Mouse (Mus musculus) stomach, embryonic 14.5 days (tissue): ENCODE data around the gene Tll2. TPM values are rescaled to one million over a fixed set of nuclear protein-coding genes. Genes with fewer than 3 reads are reported as not detected.

ENCODE experiments used
- ATAC-seq: fragments of 200-750 bp; cut with Nextera tagmentation; 2 replicates; pipeline ENCODE4 v1.8.0; 2017; ENCODE audit warnings: low read depth, moderate TSS enrichment; ENCODE audit not compliant: insufficient number of reproducible peaks, insufficient read depth, low FRiP score
- H3K27ac ChIP-seq: fragments of 300-500 bp; sonication (generic); 2 replicates; pipeline ENCODE4 v1.5.1; 2014; ENCODE audit warnings: mild to moderate bottlenecking, low read length, moderate library complexity, mixed read lengths
- H3K27me3 ChIP-seq: fragments of 300-500 bp; sonication (generic); 2 replicates; pipeline ENCODE4 v1.6.1; 2014; ENCODE audit warnings: low read length, control low read depth, mixed read lengths; ENCODE audit not compliant: control insufficient read depth, insufficient read depth
- H3K36me3 ChIP-seq: fragments of 300-500 bp; sonication (generic); 2 replicates; pipeline ENCODE4 v1.6.1; 2014; ENCODE audit warnings: mild to moderate bottlenecking, control low read depth, low read length, moderate library complexity, mixed read lengths; ENCODE audit not compliant: control insufficient read depth, insufficient read depth
- H3K4me1 ChIP-seq: fragments of 300-500 bp; sonication (generic); 2 replicates; pipeline ENCODE4 v1.6.1; 2014; ENCODE audit warnings: low read length, control low read depth, mixed read lengths; ENCODE audit not compliant: control insufficient read depth, insufficient read depth
- H3K4me2 ChIP-seq: fragments of 300-500 bp; sonication (generic); replicated peaks from 2 replicates; pipeline ENCODE4 v1.6.1; 2014; ENCODE audit warnings: low read depth, low read length, control low read depth
- H3K4me3 ChIP-seq: fragments of 300-500 bp; sonication (generic); 2 replicates; pipeline ENCODE4 v1.5.1; 2014; ENCODE audit warnings: low read depth, low read length, control low read depth
- H3K9ac ChIP-seq: fragments of 300-500 bp; sonication (generic); replicated peaks from 2 replicates; pipeline ENCODE4 v1.6.1; 2014; ENCODE audit warnings: low read depth, mild to moderate bottlenecking, control low read depth, low read length, moderate library complexity, mixed read lengths
- H3K9me3 ChIP-seq: fragments of 300-500 bp; sonication (generic); 2 replicates; pipeline ENCODE4 v1.6.1; 2016; ENCODE audit warnings: low read depth, low read length, control low read depth; ENCODE audit not compliant: control insufficient read depth
- WGBS: fragments of 180-500 bp; shearing (Covaris S2); extraction: QIAGEN DNeasy Blood & Tissue Kit; methylation state at CpG from one replicate; pipeline ENCODE4 v1.1.7; 2014; 5-methylcytosine and 5-hydroxymethylcytosine counted together
- polyA plus RNA-seq: library from polyadenylated mRNA; unstranded; fragments of >200 nt; fragmentation: Nextera tagmentation; extraction: Ambion mirVana; gene quantifications from 2 replicates; pipeline ENCODE4 v1.2.1, GENCODE M21; 2014

The Tll2 gene
- polyA plus RNA-seq, 1 experiment from 2014 or later = 0.25 TPM

GRCm38 (mm10) chr19:41176881-41177280, 29.8 kb downstream of the Tll2 start:
- WGBS = 64% methylated on average over 2 of the region's 2 CpGs
- no peaks in the 10 kb centered on the region for H3K4me1 ChIP-seq
- H3K9ac ChIP-seq = no peak overlapping the region
- no peak overlapping the region for H3K4me2 ChIP-seq
- no peak overlapping the region for H3K4me3 ChIP-seq
- no peaks in the 10 kb centered on the region for H3K9me3 ChIP-seq
- no peaks in the 10 kb centered on the region for H3K27me3 ChIP-seq
- no peaks in the 10 kb centered on the region for H3K36me3 ChIP-seq
- H3K27ac ChIP-seq = no peak overlapping the region
- no peak for ATAC-seq

GRCm38 (mm10) chr19:41165914-41166235, 40.8 kb downstream of the Tll2 start:
- H3K9me3 ChIP-seq = no peaks in the 10 kb centered on the region
- H3K4me2 ChIP-seq = no peak overlapping the region
- no peak overlapping the region for H3K4me3 ChIP-seq
- no peaks in the 10 kb centered on the region for H3K36me3 ChIP-seq
- WGBS = 74% methylated on average over 5 of the region's 5 CpGs
- ATAC-seq = no peak
- no peaks in the 10 kb centered on the region for H3K4me1 ChIP-seq
- H3K27me3 ChIP-seq = no peaks in the 10 kb centered on the region
- no peak overlapping the region for H3K9ac ChIP-seq
- H3K27ac ChIP-seq = no peak overlapping the region

- Histone ChIP-seq H3K27me3 (no peaks in the 10 kb centered on the region), H3K4me1 (no peaks in the 10 kb centered on the region), H3K9me3 (no peaks in the 10 kb centered on the region), H3K4me3 (no peak overlapping the region), H3K36me3 (no peaks in the 10 kb centered on the region), H3K9ac (no peak overlapping the region), H3K27ac (no peak overlapping the region), H3K4me2 (no peak overlapping the region)
- ATAC-seq = no peak
- 77% methylated on average over 14 of the region's 14 CpGs for WGBS
These were observed 41.3 kb downstream of the Tll2 start for GRCm38 (mm10) chr19:41165144-41165913.

- H3K27me3 ChIP-seq = no peaks in the 10 kb centered on the region
- WGBS = 76% methylated on average over 10 of the region's 10 CpGs
- H3K9me3 ChIP-seq = no peaks in the 10 kb centered on the region
- H3K9ac ChIP-seq = no peak overlapping the region
- no peak overlapping the region for H3K27ac ChIP-seq
- no peak overlapping the region for H3K4me3 ChIP-seq
- ATAC-seq = no peak
- no peak overlapping the region for H3K4me2 ChIP-seq
- no peaks in the 10 kb centered on the region for H3K4me1 ChIP-seq
- no peaks in the 10 kb centered on the region for H3K36me3 ChIP-seq
These were observed 42.1 kb downstream of the Tll2 start for GRCm38 (mm10) chr19:41164447-41165095.

GRCm38 (mm10) chr19:41160388-41160787, 46.2 kb downstream of the Tll2 start:
- H3K4me1 ChIP-seq = no peaks in the 10 kb centered on the region
- no peak overlapping the region for H3K4me3 ChIP-seq
- 0 out of 2 replicates have a peak, but pooled peaks have one; percentile 49 for ATAC-seq
- no peak overlapping the region for H3K27ac ChIP-seq
- H3K27me3 ChIP-seq = no peaks in the 10 kb centered on the region
- H3K4me2 ChIP-seq = no peak overlapping the region
- H3K9me3 ChIP-seq = no peaks in the 10 kb centered on the region
- 46% methylated on average over 14 of the region's 14 CpGs for WGBS
- H3K9ac ChIP-seq = no peak overlapping the region
- H3K36me3 ChIP-seq = no peaks in the 10 kb centered on the region

GRCm38 (mm10) chr19:41154681-41155080, 52.0 kb downstream of the Tll2 start:
- WGBS = 55% methylated on average over 7 of the region's 7 CpGs
- Histone ChIP-seq H3K4me1 (no peaks in the 10 kb centered on the region; the same call in 1 of the 2 replicates), H3K4me3 (no peak overlapping the region), H3K27ac (no peak overlapping the region), H3K27me3 (no peaks in the 10 kb centered on the region), H3K9ac (no peak overlapping the region), H3K9me3 (no peaks in the 10 kb centered on the region), H3K4me2 (no peak overlapping the region), H3K36me3 (no peaks in the 10 kb centered on the region)
- no peak for ATAC-seq

- no peak; the same call in 1 of the 2 replicates for ATAC-seq
- H3K4me2 ChIP-seq = no peak overlapping the region
- H3K4me3 ChIP-seq = no peak overlapping the region
- no peak overlapping the region for H3K27ac ChIP-seq
- no peaks in the 10 kb centered on the region for H3K27me3 ChIP-seq
- no peaks in the 10 kb centered on the region; the same call in 1 of the 2 replicates for H3K4me1 ChIP-seq
- no peaks in the 10 kb centered on the region for H3K9me3 ChIP-seq
- no peak overlapping the region for H3K9ac ChIP-seq
- H3K36me3 ChIP-seq = no peaks in the 10 kb centered on the region
- WGBS = 63% methylated on average over 4 of the region's 4 CpGs
These were observed 54.2 kb downstream of the Tll2 start for GRCm38 (mm10) chr19:41152462-41152861.

GRCm38 (mm10) chr19:41152016-41152370, 54.6 kb downstream of the Tll2 start:
- ATAC-seq = no peak
- no peak overlapping the region for H3K27ac ChIP-seq
- 83% methylated on average over 3 of the region's 3 CpGs for WGBS

More at GRCm38 (mm10) chr19:41152016-41152370, 54.6 kb downstream of the Tll2 start:
- Histone ChIP-seq H3K9ac (no peak overlapping the region), H3K4me3 (no peak overlapping the region), H3K4me2 (no peak overlapping the region), H3K36me3 (no peaks in the 10 kb centered on the region), H3K9me3 (no peaks in the 10 kb centered on the region), H3K27me3 (no peaks in the 10 kb centered on the region), H3K4me1 (no peaks in the 10 kb centered on the region; the same call in 1 of the 2 replicates)
